Mouse (Mus musculus) Muller cell, postnatal 12 days (primary cell): Measurements from ENCODE around the gene Pmfbp1.
A peak's percentile ranks its signal among the peaks of the same experiment; 100 is the strongest.

Experiments
- DNase-seq: peaks from one replicate; pipeline ENCODE4 v3.0.0-alpha.2; 2015; ENCODE audit errors: inconsistent ontology term

Pmfbp1 gene

GRCm38 (mm10) chr8:109499009-109499717, 5.3 kb downstream of the Pmfbp1 start:
- no peak for DNase-seq

- DNase-seq: no peak
These were observed 9.7 kb downstream of the Pmfbp1 start for GRCm38 (mm10) chr8:109503566-109503965.

- no peak for DNase-seq
These were observed 11.7 kb downstream of the Pmfbp1 start for GRCm38 (mm10) chr8:109505560-109505959.

DNA sequence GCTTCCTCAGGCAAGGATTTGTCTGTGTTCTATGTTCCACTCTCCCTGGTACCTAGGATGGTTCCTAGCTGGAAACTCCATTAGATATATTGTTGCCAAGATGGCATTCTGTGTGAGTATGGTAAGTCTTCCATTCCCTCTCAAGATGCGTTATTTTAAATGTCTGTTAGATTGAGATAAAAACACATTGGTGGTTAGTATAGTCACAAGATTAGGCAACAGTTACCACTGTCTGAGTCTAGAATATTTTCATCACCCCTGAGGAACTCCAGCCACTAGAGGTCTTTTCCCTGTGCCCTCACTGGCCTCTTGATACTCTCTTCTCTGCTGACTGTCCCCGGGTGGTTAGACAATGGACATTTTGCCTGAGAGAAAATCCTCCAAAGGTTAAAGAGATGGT, 30.2 kb downstream of the Pmfbp1 start:
- no peak for DNase-seq

GRCm38 (mm10) chr8:109535140-109535990, 41.5 kb downstream of the Pmfbp1 start:
- DNase-seq: no peak

DNA sequence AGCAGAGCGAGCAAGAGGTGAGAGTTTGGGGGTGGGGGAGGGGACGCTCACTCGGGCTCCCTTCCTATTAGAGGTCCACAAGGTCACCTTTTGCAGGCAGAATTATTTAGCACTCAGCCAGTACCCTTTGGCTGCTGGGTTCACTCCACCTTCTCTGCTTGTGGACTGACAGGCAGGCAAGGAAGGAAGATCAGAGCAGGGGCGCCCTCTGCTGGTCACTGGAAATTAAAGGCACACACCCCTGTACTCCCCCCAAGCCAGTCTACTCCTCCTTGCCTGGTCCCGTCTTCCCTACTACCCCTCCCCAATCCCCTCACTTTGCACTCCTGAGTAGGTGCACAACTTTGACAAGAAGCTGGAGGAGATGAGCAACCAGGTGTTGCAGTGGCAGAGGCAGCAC, 42.9 kb downstream of the Pmfbp1 start:
- peak; percentile 55 for DNase-seq

DNA sequence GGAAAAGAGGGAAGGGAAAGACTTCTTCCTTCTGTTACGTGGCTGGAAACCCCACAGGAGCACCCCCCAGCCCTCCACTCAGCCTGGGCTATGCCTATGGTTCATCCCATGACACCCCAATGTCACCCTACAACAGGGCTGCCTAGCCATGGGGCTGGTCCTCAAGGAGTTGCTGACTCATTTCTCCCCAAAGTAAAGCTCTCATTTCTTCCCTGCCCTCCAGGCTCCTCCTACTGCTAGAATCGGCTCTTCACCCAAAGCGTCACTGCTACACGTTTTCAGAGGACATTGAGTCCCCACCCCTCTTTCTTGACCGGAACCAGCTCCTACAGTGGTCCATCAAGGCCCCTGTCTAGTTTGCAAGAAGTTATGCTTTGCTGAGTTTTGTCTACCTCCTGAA, 48.3 kb downstream of the Pmfbp1 start:
- no peak for DNase-seq

DNA sequence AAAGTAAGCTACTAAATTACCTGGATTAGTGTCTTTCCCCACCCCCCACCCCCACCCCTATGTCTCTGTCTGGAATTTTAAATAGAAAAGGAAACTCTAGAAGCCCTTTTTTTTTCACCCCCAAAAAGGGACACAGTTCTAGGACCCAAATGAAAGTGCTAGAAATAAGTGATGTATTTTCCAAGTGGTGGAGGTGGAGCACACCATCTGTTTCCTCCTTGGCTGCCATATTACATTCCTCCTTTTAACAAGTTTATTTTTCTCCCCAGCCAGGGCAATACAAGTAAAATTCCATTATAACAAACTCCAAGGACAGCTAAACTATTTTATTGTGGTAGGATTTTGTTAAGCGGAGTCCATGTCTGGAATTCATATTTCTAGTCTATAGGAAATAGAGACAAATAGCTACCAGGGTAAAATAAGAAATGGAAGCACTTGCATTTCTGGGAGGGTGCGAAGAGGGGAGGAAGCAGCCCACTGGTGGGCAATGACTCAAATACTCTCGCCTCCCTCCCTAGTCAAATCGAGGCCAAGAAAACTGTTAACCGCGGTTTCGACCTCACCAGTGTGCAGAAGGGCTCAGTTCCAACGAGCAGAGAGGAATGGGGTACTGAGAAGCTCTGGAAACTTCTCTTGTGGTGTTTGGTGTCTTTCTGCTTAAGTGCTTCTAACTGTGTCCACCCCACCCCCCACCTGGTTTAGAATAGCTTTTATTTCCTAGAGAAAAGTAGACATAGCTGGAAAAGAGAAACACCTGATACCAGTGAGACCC, 49.1 kb downstream of the Pmfbp1 start:
- no peak for DNase-seq

DNA sequence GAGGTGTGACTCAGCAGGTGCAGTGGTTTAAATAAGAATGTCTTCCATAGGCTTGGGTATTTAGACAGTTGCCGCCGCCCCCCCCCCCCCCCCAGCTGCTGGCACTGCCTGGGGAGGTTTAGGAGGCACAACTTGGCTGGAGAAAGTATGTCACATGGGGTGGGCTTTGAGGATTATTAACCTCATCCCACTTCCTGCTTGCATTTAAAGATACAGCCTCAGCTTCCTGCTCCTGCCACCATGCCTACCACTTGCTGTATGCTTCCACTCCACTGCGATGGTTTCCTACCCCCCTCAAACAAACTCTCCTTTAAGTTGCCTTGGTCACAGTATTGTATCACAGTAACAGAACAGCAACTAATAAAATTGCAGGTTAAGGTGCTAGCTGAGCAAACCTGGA, 50.2 kb downstream of the Pmfbp1 start:
- no peak for DNase-seq

DNA sequence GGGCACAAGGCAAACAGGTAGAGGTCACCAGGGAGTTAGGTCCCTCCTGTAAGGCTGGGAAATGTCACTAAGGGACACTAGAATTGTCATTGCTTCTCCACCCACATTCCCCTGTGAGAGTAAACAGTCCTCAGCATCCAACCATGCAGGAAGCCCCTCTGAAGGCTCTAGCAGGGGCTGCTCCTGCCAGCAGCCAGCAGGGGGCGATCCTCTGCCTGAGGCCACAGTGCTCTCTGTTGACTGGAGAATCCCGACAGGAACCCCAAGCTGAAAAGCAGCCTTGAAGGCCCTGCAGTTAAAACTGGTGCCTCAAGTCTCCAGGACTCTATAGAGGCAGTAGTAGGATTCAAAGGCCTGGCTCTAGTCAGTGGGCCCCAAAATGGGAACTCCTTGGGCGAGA, 57.8 kb downstream of the Pmfbp1 start:
- DNase-seq: no peak

GRCm38 (mm10) chr8:109563881-109564280, 70.1 kb downstream of the Pmfbp1 start:
- DNase-seq: no peak

- no peak for DNase-seq
These were observed 70.9 kb downstream of the Pmfbp1 start for GRCm38 (mm10) chr8:109564766-109565165.

- DNase-seq: peak; percentile 98
These were observed 71.9 kb downstream of the Pmfbp1 start, which contains the start of the genes Dhx38 and Txnl4b for GRCm38 (mm10) chr8:109565498-109566333. Gene Dhx38 (minus strand): TSS chr8:109565861. Gene Txnl4b (plus strand): TSS chr8:109565892.

DNA sequence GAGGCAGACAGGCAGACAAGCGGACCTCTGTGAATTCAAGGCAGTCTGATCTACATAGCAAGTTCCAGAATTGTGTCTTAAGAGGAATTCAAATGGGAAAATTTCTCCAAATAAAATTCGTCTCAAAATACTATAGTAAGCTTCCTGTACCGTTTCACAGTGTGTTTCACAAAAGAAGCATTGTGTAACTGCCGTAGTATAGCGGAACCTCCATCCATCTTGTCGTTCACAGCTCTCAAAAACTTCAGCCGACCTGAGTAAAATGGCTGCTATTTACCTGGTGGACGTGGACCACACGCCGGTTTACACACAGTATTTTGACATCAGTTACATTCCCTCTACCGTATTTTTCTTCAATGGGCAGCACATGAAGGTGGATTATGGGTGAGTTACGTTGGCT, 77.3 kb downstream of the Pmfbp1 start:
- DNase-seq: no peak

DNA sequence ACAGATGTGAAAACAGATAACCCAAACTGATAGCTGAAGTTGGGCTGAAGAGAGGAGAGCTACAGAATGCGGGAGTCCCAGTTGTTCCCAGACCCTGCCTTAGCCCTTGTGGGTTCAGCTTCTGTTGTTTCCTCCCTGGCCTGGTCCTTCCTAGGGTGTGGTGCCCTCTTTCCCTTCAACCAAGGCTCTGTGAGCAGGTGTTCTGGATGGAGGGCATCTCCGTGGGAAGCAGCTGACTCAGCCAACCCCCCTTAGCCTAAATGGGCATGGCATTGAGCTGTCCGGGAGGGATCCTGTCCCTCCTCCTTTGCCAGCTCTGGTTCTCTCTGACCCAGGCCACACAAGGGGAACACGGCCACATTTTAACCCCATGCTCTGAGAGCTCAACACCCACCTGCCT, 82.5 kb downstream of the Pmfbp1 start:
- DNase-seq: no peak

DNA sequence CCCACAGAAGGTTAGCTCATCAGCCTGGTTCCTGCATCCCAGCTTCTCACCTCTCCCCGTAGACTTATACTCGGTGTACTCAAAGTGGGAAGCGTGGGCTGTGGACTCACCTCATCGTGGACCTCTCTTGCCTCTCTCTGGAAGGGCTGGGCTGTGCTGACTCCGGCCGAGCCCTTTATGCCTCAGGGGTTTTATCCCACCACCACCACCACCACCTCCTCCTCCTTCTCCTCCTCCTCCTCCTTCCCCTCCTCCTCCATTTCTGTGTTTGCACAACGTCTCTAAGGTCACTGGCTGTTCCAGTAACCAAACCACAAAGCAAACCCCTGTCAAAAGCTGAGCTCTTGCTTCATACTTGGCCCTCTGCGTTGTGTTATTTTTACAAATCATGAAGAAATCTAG, 85.1 kb downstream of the Pmfbp1 start, which contains the start of gene Hp:
Gene Hp (minus strand): TSS at position 273 of the 402 bp plus-strand sequence.
- DNase-seq: no peak

GRCm38 (mm10) chr8:109584293-109584692, 90.5 kb downstream of the Pmfbp1 start:
- DNase-seq: no peak

DNA sequence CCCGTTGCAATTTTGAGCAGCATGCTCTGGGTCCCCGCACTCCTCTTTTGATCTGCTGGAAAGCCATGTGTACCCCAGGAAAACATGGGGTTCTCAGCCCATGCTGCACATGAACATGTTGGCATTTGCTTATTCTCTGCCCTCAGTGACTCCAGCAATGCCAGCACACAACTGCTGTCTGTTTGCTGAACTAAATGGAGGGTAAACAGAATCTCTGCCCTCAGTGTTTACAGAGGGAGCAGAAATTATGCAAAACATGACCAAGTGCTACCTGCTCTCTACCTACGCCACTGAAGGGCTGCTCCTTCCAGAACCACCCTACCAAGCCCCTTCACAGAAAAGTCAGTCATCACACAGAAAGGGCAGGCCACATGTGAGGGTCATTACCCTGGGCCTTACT, 91.0 kb downstream of the Pmfbp1 start:
- DNase-seq: no peak

GRCm38 (mm10) chr8:109585652-109586051, 91.8 kb downstream of the Pmfbp1 start:
- no peak for DNase-seq

DNA sequence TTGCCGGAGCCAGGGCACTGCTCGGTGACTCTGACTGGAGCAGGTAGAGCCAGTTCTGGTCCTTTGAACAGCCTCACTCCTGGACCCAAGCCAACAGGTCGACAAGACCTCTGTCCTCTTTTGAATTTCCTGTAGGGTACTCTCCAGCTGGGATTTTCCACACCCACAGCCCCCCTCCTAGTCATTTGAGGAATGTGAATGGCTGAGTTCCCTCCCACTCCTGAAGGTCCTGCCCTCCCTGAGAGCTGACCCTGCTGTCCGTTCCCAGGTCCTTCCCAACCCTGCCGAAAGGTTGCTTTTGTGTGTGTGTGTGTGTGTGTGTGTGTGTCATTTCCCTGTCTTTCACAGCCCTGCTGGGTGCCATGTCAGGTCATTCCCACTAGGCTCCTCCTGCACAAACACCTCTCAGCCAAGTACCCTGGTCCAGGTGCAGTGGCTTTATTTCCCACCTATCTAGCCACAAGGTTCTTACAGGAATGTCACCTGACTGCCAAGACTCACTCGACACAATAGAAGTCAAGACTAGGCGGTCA, 93.2 kb downstream of the Pmfbp1 start:
- no peak for DNase-seq

DNA sequence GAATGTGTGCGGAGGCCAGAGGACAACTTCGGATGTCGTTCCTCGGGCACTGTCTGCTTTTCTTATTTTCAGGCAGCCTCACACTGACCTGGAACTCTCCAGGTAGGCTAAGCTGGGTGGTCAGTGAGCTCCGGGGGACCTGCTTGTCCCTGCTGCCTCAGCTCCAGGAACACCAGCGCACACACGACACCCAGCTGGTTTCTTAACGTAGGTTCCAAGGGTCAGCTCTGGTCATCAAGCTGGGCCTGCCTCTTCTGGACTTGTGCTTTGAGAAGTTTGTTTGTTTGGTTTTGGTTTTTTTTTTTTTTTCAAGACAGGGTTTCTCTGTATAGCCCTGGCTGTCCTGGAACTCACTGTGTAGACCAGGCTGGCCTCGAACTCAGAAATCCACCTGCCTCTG, 97.1 kb downstream of the Pmfbp1 start:
- no peak for DNase-seq
